Mouse (Mus musculus) megakaryocyte, embryonic 14.5 days (primary cell): ENCODE data around the gene Fam90a1a. TPM values are rescaled to one million over a fixed set of nuclear protein-coding genes. Genes with fewer than 3 reads are reported as not detected.

Experiments used
- H3K27me3 ChIP-seq: replicated peaks from 2 replicates; pipeline ENCODE3; 2012; ENCODE audit warnings: inconsistent platforms
- H3K36me3 ChIP-seq: replicated peaks from 2 replicates; pipeline ENCODE3; 2012; ENCODE audit warnings: low read length, inconsistent platforms, mixed read lengths
- H3K4me1 ChIP-seq: 2 replicates; pipeline ENCODE4 v1.6.1; 2012; ENCODE audit warnings: inconsistent platforms
- H3K4me3 ChIP-seq: replicated peaks from 2 replicates; pipeline ENCODE3; 2012; ENCODE audit warnings: moderate library complexity, mild to moderate bottlenecking, inconsistent platforms
- H3K9me3 ChIP-seq: 2 replicates; pipeline ENCODE4 v1.6.1; 2012; ENCODE audit warnings: inconsistent platforms
- FLI1 ChIP-seq: IDR thresholded peaks from 2 replicates; pipeline ENCODE4 v1.6.1; 2012; ENCODE audit warnings: low read length, inconsistent platforms, mixed read lengths
- GATA1 ChIP-seq: IDR thresholded peaks from 3 replicates; pipeline ENCODE4 v1.6.1; 2012; ENCODE audit warnings: mixed read lengths, low read length, inconsistent platforms, borderline replicate concordance
- polyA plus RNA-seq: library from polyadenylated mRNA; stranded (reverse); fragments of >175 nt; gene quantifications from 2 replicates; pipeline ENCODE4 v1.2.3, GENCODE M21; 2012; ENCODE audit warnings: low replicate concordance; ENCODE audit not compliant: insufficient read depth

The Fam90a1a gene
- polyA plus RNA-seq, 1 experiment, result not detected

- H3K4me1 ChIP-seq, result no peaks in the 10 kb centered on the region
- no peaks in the 10 kb centered on the region for H3K36me3 ChIP-seq
- H3K4me3 ChIP-seq, result no peak overlapping the region
- TF ChIP-seq FLI1 (no peak), GATA1 (no peak)
- no peaks in the 10 kb centered on the region for H3K9me3 ChIP-seq
- H3K27me3 ChIP-seq, result no peaks in the 10 kb centered on the region
Measured at GRCm38 (mm10) chr8:21966646-21967045, 8.1 kb downstream of the Fam90a1a start.

- H3K36me3 ChIP-seq, result no peaks in the 10 kb centered on the region
- H3K27me3 ChIP-seq, result no peaks in the 10 kb centered on the region
- H3K4me1 ChIP-seq, result no peaks in the 10 kb centered on the region
- TF ChIP-seq FLI1, result no peak
- TF ChIP-seq GATA1, result no peak
- no peaks in the 10 kb centered on the region for H3K9me3 ChIP-seq
- H3K4me3 ChIP-seq, result no peak within 1 kb of the TSS
Measured at GRCm38 (mm10) chr8:21969475-21969874, 11.0 kb downstream of the Fam90a1a start, which contains the start of gene Ccdc70. Ccdc70 (plus strand) TSS chr8:21969775.

- TF ChIP-seq GATA1 (no peak), FLI1 (no peak)
- no peaks in the 10 kb centered on the region for H3K27me3 ChIP-seq
- no peaks in the 10 kb centered on the region for H3K36me3 ChIP-seq
- no peaks in the 10 kb centered on the region for H3K9me3 ChIP-seq
- no peak overlapping the region for H3K4me3 ChIP-seq
- H3K4me1 ChIP-seq, result no peaks in the 10 kb centered on the region
Measured at GRCm38 (mm10) chr8:21978193-21978592, 19.7 kb downstream of the Fam90a1a start.

- Histone ChIP-seq H3K4me1 (no peaks in the 10 kb centered on the region), H3K9me3 (no peaks in the 10 kb centered on the region), H3K27me3 (no peaks in the 10 kb centered on the region), H3K36me3 (no peaks in the 10 kb centered on the region), H3K4me3 (no peak overlapping the region)
- TF ChIP-seq GATA1 (no peak), FLI1 (no peak)
Measured at GRCm38 (mm10) chr8:21981664-21982337, 23.3 kb downstream of the Fam90a1a start.

GRCm38 (mm10) chr8:21992184-21992583, 33.7 kb downstream of the Fam90a1a start:
- TF ChIP-seq GATA1 (no peak), FLI1 (no peak)
- Histone ChIP-seq H3K36me3 (no peaks in the 10 kb centered on the region), H3K4me3 (no peak overlapping the region), H3K9me3 (no peaks in the 10 kb centered on the region), H3K4me1 (no peaks in the 10 kb centered on the region), H3K27me3 (no peaks in the 10 kb centered on the region)

- Histone ChIP-seq H3K36me3 (no peaks in the 10 kb centered on the region), H3K4me3 (no peak overlapping the region)
Measured at GRCm38 (mm10) chr8:21995181-21995580, 36.7 kb downstream of the Fam90a1a start.

GRCm38 (mm10) chr8:22004750-22005522, 46.4 kb downstream of the Fam90a1a start:
- Histone ChIP-seq H3K4me1 (no peaks in the 10 kb centered on the region), H3K9me3 (no peaks in the 10 kb centered on the region), H3K4me3 (no peak overlapping the region), H3K27me3 (peaks cover 2% of the 10 kb centered on the region), H3K36me3 (no peaks in the 10 kb centered on the region)
- no peak for TF ChIP-seq GATA1
- TF ChIP-seq FLI1, result no peak

More at GRCm38 (mm10) chr8:21995181-21995580, 36.7 kb downstream of the Fam90a1a start:
- TF ChIP-seq GATA1, result no peak
- TF ChIP-seq FLI1, result no peak
- Histone ChIP-seq H3K27me3 (no peaks in the 10 kb centered on the region), H3K9me3 (no peaks in the 10 kb centered on the region), H3K4me1 (no peaks in the 10 kb centered on the region)

- TF ChIP-seq FLI1 (no peak), GATA1 (no peak)
- Histone ChIP-seq H3K4me3 (peak overlapping the region; percentile 23), H3K36me3 (no peaks in the 10 kb centered on the region), H3K27me3 (peaks cover 2% of the 10 kb centered on the region), H3K9me3 (no peaks in the 10 kb centered on the region), H3K4me1 (no peaks in the 10 kb centered on the region)
Measured at GRCm38 (mm10) chr8:22006423-22006822, 47.9 kb downstream of the Fam90a1a start.

GRCm38 (mm10) chr8:22009403-22009802, 50.9 kb downstream of the Fam90a1a start:
- Histone ChIP-seq H3K27me3 (peaks cover 2% of the 10 kb centered on the region), H3K4me1 (no peaks in the 10 kb centered on the region), H3K9me3 (no peaks in the 10 kb centered on the region), H3K4me3 (no peak overlapping the region), H3K36me3 (no peaks in the 10 kb centered on the region)
- TF ChIP-seq GATA1 (no peak), FLI1 (no peak)

- Histone ChIP-seq H3K27me3 (no peaks in the 10 kb centered on the region), H3K36me3 (no peaks in the 10 kb centered on the region), H3K9me3 (no peaks in the 10 kb centered on the region), H3K4me3 (peak overlapping the region; percentile 82), H3K4me1 (no peaks in the 10 kb centered on the region)
- TF ChIP-seq GATA1, result no peak
- TF ChIP-seq FLI1, result no peak
Measured at GRCm38 (mm10) chr8:22013034-22013707, 54.7 kb downstream of the Fam90a1a start.

Other genes with a start within 250 kb of the Fam90a1a start
- not detected in 2 replicates for gene Defa24, start 224.2 kb upstream of the Fam90a1a start, polyA plus RNA-seq
- not detected in 2 replicates for gene Defb50, start 135.2 kb upstream of the Fam90a1a start, polyA plus RNA-seq
- not detected in 2 replicates for gene Defb2, start 118.8 kb upstream of the Fam90a1a start, polyA plus RNA-seq
- gene Defb10, start 99.8 kb upstream of the Fam90a1a start, polyA plus RNA-seq, result not detected in 2 replicates
- gene Defb9, start 73.3 kb upstream of the Fam90a1a start, polyA plus RNA-seq, result not detected in 2 replicates
- not detected in 2 replicates for gene Defb11, start 52.3 kb upstream of the Fam90a1a start, polyA plus RNA-seq
- not detected in 2 replicates for gene Defb15, start 26.0 kb upstream of the Fam90a1a start, polyA plus RNA-seq
- not detected in 2 replicates for gene Defb35, start 20.4 kb upstream of the Fam90a1a start, polyA plus RNA-seq
- not detected in 2 replicates for gene Defb13, start 12.0 kb upstream of the Fam90a1a start, polyA plus RNA-seq
- 4.5 TPM in 1 of 2 replicates, not detected in the other for gene Ccdc70, start 11.1 kb downstream of the Fam90a1a start, polyA plus RNA-seq
- 0.08 TPM in 1 of 2 replicates, not detected in the other for gene Atp7b, start 101.6 kb downstream of the Fam90a1a start, polyA plus RNA-seq
- gene Alg11, start 102.0 kb downstream of the Fam90a1a start, polyA plus RNA-seq, result 0.22 TPM in 1 of 2 replicates, not detected in the other
- not detected in 2 replicates for gene Nek5, start 166.3 kb downstream of the Fam90a1a start, polyA plus RNA-seq
- gene Nek3, start 207.7 kb downstream of the Fam90a1a start, polyA plus RNA-seq, result 0.62 and 0.86 TPM in 2 replicates
- gene Ckap2, start 227.1 kb downstream of the Fam90a1a start, polyA plus RNA-seq, result 2.2 TPM in 1 of 2 replicates, not detected in the other
- gene Vps36, start 234.1 kb downstream of the Fam90a1a start, polyA plus RNA-seq, result 1.4 and 7.2 TPM in 2 replicates